Mouse (Mus musculus) spleen, postnatal 4 days (tissue): ENCODE results near the gene Lonp2.

Source experiments
- DNase-seq, 2 experiments: peaks; one replicate each; pipeline ENCODE4 v3.0.0; 2022; ENCODE audit warnings: low spot score in 2 of 2

Gene Lonp2

DNA sequence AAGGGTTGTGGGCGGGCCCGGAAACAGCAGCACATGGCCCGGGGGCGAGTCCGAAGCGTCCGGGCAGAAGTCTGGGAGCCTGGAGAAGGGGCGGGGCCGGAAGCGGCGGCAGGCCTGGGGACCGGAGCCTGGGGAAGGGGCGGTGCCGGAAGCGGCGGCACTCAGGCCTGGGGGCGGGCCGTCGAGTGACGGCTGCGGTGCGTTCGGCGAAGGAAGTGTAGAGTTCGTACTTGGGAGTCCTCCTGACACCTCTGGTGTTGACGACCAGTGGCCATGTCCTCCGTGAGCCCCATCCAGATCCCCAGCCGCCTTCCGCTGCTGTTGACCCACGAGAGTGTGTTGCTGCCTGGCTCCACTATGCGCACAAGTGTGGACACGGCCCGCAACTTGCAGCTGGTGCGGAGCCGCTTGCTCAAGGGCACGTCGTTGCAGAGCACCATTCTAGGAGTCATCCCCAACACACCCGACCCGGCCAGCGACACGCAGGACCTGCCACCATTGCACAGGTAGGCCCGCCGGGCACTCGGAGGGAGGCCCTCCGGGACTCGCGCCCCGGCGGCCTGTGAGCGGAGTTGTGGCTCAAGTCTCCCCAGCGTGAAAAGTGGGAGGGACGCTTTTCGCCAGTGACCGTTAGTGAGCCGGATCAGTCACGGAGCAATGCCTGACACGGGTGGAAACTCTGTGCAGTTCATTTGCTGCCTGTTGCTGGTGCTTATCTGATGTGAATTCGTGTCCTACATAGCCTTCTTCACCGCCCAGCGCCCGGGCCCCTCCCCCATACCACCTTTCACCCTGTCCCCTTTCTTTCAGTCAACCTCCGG lies at the start of gene Lonp2:
Gene Lonp2, plus strand, starts transcription at position 133 of the 821 bp plus-strand sequence.
- DNase-seq = peak; percentile 96 to 97

DNA sequence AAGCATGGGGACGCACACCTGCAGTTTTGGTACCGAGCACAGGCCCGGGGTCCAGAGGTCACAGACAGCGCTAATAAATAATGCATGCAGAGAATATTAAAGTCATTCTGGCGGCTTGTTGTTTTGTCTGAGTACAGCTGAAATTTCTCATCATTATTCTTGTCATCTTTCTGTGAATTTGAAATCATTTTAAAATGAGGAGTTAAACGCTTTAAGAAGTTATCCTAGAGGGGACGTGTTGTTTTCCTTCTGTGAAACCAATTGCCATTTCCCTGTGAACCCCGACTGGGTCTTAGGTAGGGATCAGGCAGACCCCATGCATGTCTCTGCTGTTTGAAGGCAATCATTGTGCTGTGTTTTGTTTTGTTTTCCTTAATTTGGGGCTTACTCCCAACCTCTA lies 46.3 kb upstream of the Lonp2 start:
- no peak for DNase-seq

DNA sequence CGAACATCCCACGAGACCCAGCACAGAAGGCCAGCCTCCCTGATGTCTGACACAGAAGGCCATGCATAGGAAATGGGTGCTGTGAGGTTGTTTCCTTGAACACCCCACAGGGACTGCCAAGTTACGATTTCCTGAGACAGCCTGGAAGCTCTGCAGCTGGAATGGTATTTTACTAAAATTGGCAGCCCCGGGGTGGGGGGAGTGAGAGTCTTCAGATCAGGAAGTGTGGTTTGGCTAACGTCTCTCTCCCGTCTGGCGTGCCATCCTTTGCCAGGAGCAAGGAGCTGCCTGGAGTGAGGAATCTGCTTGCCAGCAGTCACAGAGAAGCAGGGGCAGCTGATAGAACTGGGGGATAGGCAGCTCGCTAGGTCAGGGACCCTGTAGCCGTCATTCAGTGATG lies 45.8 kb upstream of the Lonp2 start:
- DNase-seq = no peak

DNA sequence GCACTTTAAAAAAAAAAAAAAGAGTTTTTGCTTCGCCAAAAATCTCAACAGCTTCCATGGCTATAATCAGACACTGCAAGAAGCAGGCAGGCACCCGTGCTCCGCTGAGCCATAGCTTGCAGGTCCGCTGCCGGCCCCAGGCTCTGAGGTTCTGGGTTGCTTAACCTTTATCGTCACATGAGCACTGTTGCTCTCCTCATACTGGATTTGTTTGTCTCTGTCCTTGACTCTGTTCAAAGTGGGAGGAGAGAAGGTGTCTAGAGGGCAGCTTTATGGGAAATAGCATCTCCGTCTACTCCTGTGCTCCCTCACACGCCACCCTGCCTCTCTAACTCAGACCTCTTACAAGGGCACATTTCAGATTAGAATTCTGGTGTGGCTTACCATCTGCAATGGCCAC lies 45.1 kb upstream of the Lonp2 start:
- no peak for DNase-seq

DNA sequence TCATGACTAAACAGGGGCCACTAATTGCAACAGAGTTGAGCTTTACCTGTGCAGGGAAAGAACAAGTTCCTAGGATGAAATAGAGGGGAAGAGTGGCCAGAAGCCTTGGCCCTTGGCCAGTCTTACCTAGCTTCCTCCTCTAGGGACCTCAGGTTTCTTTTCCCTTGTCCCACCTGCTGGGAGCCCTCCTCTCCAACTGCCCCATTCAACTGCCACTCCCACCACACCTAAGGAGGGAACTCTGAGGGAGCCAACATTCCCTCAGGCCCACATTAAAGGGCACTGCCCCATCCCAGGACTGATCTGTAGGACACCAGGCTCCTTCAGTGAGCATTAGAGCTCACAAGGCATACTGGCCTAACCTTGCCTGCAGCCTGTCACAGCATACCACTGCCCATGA lies 43.4 kb upstream of the Lonp2 start, which contains the start of gene Abcc12:
Gene Abcc12, minus strand, starts transcription at position 229 of the 400 bp plus-strand sequence.
- no peak for DNase-seq

DNA sequence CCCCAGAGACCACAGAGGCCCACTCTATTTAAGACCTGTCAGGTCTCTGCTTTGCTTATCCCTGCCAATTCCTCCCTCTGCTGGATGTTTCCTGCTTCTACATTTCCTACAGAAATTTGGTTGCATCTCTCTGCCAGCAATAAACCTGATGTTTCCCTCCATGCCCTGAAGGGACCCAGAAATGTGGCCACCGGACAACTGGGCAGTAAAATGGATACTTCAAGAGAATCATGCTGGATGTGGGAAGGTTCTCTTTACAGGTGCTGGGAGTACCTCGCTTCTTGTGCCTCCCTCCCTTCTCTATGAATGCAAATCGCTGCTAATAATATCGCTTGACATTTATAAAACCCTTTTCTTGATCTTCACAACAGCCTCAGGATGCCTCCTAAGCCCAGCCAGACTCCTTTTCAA lies 41.9 kb upstream of the Lonp2 start:
- DNase-seq = no peak

DNA sequence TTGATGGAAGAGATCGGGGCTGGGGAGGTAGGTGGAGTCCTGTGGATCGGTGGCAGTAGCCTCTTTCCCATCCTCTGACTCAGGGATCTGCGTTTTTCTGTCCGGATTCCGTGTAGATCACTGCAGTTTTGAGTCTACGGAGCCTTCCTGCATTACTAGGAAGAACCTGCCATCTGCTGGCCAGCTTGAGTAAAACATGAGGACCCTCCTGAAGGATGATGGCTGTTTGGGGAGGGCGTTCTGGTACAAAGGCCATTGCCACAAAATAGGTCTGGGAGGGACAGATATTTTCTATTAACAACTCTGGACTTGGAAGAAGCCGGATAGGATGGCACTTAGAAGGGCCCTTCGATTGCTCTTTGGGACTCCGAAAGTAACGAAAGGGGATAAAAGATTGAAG lies 38.7 kb upstream of the Lonp2 start:
- peak; percentile 65 to 83 for DNase-seq

DNA sequence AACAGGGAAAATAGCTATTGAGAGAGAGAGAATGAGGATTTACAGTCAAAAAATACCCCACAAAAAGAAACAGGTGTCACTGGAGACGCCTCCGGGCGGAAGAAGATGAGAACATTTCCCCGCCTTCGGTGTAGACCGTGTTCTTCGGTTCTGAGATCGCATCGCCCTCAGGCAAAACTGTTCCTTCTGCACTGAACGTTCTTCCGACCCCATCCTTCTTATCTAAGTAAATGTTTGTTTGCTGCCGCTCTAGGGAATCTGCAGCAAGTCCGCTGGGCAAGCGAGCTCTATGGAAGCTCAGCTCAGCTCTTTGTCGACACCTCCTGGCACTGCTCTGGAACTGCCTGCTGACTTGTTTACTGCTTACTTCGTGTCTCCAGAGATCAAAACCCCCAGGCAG lies 38.3 kb upstream of the Lonp2 start:
- peak; percentile 51 to 75 for DNase-seq

DNA sequence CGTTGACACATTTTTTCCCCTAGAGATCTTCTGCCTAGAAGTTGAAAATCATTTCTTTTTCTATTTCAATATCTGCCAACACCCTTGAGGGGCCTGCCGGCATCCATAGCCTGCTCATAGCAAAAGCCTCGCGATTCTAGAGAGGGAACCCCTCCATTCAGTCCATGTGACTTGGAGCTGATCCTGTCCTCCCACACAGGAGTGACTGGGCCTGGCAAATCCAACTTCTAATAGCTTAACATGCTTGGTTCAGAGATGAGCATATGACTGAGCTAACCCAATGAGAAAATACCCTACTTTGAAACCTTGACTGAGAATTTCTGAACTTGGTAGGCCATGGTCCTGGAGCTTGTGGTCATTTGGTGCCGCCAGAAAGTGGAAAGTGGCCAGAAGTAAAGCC lies 37.8 kb upstream of the Lonp2 start:
- DNase-seq = no peak

DNA sequence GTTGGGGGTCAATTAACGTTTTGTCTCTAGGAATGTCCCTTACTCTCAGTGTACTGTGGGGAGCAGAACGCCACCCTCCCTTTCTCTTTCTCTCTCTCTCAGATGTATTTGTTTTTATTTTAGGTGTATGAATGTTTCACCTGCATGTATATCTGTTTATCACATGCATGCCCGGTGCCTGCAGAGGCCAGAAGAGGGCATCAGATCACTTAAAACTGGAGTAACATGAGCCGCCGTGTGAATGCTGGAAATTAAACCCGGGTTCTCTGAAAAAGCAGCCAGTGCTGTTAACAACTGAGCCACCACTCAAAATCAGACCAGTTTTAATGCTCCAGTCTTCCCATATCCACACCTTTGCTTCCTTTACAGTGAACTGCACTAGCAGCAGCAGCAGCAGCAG lies 37.2 kb upstream of the Lonp2 start:
- no peak for DNase-seq

DNA sequence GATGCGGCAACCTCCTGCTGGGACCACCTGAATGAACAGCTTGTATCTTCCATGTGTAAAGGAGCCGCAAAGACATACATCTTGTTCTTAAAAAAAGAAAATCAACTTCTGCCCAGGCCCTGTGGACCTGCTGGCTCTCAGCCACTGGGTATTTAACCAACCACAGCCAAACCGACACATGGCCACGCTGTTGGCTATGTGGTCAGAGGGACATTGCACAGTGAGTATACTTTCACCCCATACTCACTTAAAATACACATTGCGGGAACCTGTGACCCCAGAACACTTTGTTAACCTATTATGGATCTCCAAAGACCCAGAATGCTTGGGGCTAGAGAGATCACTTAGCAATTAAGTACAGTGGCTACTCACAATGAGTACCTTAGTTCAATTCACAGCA lies 35.5 kb upstream of the Lonp2 start:
- DNase-seq = no peak

DNA sequence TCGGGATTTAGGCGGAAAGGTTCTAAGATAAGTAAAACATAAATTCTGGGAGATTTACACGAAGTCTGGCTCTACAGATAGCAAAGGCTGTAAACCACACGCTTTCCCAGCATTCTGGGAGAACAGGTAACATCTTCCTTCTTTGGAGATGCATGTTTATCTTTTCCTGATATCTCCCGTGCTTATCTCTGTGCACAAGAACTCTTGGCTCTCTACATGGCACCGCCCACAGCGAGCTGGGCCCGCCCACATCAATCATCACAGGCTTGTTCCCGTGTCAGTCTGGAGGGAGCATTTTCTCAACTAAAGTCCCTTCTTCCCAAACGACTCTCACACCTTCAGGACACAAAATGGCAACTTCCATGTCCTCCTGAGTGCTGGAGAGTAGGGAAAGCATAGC lies 30.7 kb upstream of the Lonp2 start:
- DNase-seq = no peak

DNA sequence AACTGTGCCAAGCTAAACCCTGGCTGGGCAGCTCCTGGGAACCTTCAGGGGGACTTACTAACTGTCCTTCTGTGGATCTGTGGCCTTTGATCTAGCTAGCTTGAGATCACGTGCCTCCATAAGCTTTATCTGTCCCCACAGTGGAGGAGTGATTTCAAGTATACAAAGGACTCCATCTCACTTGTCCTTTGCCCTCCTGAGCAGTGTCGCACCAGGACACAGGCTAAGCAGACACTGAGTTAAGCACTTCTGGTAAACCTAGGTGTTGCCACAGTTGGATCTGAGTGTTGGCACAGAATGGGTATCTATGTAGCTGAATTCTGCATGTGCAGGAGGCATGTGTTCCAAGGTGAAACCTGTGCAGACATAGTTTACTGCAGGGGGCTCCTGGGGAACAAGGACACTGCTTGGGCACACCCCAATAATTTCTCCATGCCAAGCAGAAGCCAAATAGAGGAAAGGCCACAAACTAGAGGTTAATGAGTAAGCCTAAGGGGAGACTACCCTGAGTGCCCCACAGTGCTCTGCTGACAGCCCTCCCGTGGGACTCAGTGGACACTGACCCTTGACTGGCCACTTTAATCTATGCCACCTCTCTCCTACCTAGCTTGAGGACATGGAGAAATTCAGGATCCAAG lies 29.6 kb upstream of the Lonp2 start:
- DNase-seq = no peak

DNA sequence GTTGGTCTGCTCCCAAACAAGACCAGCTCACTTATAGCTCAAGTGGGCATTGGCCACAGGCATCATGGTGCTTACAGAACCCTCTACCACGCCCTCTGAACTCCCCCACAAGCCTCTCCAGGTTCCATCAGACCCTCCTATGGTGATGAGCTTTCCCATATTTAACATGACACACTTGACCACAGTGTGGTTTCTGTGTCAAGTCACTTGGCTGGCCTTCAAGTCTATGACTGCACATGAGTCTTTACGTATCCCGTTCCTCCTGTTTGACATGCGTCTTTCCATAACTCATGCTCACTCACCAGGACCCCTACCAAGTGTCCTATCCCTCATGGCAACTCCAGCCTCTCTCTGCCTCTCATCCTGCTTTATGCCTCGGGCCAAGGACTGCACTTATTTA lies 28.2 kb upstream of the Lonp2 start:
- DNase-seq = no peak

DNA sequence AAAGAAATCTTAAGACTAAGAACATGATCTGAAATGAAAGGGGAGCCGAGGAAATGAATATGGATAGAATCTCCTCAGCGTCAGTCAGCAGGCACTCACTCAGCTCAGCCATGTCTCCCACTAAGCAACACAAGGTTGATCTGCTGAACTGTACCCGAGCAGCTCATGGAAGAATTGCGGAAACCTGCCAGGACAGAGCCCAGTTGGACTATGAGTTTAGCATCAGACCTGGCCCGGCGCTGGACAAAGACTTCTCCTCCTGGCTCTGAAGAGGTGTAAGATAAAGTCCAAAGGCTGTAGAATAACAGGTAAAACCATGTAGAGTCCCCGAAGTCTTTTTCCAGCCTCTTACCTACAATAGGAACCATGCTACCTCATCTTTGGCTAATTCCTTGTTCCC lies 26.2 kb upstream of the Lonp2 start:
- DNase-seq = no peak

DNA sequence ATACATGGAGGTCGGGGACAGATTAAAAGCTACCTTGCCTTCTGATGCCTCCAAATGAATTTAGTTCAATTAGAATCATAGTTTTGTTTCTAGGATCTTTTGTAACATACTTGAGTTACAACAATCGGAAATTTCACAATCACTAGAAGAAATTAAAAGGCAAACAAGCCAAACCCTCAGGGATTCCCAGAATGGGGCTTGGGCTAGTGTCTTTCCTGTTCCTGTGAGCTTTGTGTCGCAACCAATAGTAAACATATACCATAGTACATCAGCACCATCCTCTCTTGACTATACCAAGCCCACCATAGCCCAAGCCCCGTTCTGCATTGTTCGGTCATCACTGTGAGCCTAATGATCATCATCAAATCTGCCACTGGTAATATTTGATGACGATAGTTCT lies 24.5 kb upstream of the Lonp2 start:
- no peak for DNase-seq

DNA sequence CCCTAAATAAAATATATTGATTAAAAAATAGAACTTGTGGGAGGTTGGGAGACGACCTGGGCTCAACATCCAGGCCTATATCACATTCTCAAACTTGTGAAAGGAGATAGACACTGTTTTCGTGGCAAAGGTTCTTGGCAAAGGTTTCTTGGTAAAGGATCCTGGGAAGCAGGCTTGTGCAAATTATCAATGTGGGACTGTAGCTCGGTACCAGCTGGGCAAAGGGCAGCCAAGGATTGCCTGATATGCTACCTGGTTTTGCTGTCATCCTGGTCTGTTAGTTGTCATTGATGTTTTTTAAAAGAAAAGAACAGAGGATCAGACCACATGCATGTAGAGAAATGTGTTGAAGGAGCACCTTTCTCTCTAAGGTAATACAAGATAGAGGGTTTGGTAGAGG lies 23.5 kb upstream of the Lonp2 start:
- no peak for DNase-seq

DNA sequence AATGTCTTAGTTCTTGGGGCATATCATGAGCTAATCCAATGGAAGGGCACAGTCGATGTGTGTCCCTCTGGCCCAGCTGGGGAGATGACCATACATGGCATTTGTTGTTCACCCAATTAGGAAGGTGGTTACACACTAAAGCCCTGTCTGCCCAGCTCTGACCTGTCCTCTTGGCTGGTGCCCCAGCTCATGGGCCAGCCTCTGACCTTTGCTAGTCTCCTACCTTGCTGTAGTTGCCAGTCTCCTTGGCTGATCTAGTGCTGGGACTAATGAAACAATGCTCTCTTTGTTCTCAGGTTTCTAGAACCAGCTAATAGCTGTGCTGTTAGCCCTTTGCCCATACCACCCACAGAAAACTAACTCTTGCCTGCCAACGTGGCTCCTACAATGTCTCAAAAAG lies 20.7 kb upstream of the Lonp2 start:
- no peak for DNase-seq

DNA sequence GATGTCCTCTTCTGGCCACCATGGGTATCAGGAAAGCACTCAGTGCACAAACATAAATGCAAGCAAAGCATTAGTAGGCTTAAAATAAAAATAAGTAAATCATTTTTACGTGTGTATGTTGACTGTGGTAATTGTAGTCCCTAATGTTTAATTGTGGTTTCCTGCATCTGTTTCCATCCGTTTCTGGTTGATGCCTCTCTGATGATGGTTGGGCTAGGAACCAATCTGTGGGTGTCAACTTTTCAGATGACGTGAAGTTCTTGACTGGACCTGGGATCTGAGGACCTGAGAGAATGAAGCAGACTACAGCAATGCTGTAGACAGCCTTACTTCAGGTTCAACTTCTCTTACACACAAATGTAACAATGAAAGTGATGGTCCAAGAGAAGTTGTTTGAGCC lies 19.2 kb upstream of the Lonp2 start:
- no peak for DNase-seq

DNA sequence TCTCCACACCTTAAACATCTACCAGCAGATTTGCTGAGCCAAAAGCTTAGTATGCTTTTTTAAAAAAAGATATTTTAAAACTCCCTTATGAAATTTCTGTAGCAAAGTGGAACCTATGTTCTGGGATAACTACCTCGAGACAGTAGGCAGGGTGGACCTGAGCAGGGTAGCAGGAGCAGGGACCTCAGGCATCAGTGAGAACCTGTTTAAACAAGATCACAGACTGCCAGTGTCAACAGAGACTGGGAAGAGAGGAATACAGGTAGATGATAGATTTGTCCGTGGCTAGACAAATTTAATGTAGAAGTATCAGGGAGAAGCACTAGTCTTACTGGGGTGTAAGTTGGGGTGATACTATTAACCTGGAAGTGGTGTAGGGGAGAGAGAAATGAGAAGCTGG lies 10.0 kb upstream of the Lonp2 start:
- no peak for DNase-seq

DNA sequence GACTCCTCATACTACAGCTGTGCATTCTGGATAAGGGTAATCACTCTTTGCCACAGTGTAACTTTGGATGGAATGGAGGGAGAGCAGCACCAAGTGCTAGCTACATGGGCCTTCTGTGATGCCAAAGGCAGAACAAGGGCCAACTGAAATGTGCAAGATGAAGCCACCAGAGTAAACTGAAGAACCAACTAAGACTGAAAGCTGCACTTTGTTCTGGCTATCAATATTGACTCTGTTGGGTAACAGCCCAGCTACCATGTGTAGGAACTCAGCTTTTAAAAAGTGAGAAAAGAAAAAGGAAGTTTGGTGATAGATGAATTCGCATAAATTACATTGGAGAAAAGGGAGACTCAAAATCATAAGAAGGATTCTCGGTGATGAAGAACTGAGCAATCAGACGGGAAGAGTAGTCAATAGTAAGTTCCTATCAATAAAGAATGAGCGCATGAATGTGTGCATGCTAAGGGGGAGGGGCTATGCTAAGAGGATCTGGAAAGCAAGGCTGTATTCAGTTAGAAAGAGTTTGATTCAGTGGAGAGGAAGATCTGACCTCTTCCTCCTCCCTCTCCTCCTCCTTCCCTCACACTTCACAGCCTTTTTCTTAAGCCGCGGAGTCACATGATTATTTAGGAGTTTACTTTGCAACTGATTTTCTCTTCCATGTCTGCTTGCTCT lies 8.6 kb upstream of the Lonp2 start:
- DNase-seq = no peak

DNA sequence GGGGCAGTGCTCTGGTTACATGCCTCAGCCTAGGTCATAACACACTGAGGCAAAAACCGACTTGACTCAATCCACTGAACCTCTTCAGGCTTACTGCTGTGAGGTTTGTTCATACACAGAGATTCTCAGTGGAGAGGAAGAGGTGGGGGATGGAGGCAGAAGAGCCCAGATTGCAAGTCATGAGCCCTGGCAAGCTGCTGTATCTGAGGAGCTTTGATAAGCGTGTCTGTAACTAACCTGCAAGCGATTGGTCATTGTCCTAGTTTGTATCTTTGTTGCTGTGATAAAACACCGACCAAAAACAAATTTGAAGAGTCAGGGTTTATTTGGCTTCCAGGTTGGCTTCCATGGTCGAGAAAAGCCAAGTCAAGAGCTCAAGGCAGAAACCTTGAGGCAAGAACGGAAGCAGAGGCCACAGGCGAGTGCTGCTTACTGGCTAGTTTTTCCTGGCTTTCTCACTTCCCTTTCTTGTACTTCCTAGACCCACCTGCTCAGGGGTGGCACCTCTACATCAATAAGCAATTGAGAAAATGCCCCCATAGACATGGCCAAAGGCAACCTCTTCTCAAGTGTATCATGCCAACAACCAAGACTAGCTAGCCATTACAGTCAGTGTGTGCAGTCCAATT lies 6.0 kb upstream of the Lonp2 start:
- no peak for DNase-seq

DNA sequence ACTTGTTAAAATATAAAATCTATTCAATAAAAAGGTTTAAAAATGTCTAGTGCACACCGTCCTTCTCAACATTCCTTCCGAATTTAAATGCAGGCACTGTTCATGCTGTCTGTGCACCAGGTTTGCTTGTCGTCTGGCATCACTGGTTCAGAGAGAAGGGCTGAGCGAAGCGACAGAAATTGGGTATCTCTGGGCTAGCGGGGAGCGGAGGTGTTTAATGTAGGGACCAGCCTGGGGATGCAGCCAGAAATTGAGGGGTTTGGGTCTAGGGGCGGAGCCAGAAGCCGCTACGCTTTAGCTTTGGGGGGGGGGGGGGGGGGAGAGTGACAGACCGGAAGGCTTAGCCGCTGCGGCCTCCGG lies 312 bp upstream of the Lonp2 start:
- DNase-seq = no peak
